Mouse (Mus musculus) neutrophil, adult 5-6 weeks (primary cell): ENCODE data around the gene Myo3b. TPM values are rescaled to one million over a fixed set of nuclear protein-coding genes. Genes with fewer than 3 reads are reported as not detected.

Experiments
- ATAC-seq: fragments of 151-379, 151-347 bp; 2 replicates; pipeline ENCODE4 v1.8.0; 2017; ENCODE audit warnings: mild to moderate bottlenecking, moderate TSS enrichment; ENCODE audit not compliant: insufficient number of reproducible peaks, poor library complexity, low FRiP score, severe bottlenecking; ENCODE audit errors: extremely low read depth
- total RNA-seq: library from RNA; stranded (forward); fragments of 200-1000 nt; gene quantifications from 2 replicates; pipeline ENCODE4 v1.2.3, GENCODE M21; 2017

The Myo3b gene
- total RNA-seq, 1 experiment from 2014 or later = 0.93 TPM

DNA sequence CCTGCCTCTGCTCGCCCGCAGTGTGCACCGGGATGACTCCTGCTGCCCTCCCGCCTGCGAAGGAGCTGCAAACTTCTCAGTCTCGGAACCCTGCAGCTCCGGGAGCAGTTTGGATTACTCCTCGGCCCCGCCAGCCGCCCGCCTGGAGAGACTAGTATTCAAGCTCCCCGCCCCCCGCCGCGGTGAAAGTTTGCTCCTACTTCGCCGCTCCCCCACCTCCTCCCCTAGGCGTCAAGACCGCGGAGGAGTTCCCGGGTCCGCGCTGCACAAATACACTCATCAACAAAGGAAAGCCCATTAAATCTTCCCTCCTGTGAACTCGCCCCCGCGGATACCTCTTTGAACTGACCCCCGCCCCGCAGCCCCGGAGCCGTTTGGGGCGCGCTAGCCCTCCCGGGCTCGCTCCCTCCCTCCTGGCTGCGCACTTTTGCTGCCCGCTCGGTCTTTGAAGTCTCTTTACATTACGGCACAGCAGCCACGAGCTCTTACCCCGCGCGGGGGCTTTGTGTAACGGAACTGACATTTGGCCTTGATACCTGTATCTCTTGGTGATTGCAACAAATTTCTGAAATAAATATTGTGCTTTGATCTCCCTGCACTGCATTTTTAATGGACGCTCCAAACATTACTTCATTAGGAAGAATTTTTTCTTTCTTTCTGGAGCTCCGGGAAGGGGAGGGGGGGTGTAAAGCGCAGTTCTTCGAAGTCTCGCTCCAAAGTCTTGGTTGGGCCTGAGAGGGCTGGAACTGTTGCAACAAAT, 433.1 kb downstream of the Myo3b start:
- ATAC-seq = no peak

Other genes starting within 250 kb of the Myo3b start
- gene Ccdc173, start 249.6 kb upstream of the Myo3b start, total RNA-seq = 2.1 and 2.8 TPM in 2 replicates
- gene Phospho2, start 249.5 kb upstream of the Myo3b start, total RNA-seq = 43.6 and 44.2 TPM in 2 replicates
- not detected in 2 replicates for gene Klhl23, start 217.2 kb upstream of the Myo3b start, total RNA-seq
- 231 and 278 TPM in 2 replicates for gene Ssb, start 177.6 kb upstream of the Myo3b start, total RNA-seq
- gene Mettl5, start 153.5 kb upstream of the Myo3b start, total RNA-seq = 16.7 and 20.6 TPM in 2 replicates
- 99.2 and 101 TPM in 2 replicates for gene Ubr3, start 141.9 kb upstream of the Myo3b start, total RNA-seq